ENCODE assay signal across 11 mouse cellular contexts in the genomic region with DNA sequence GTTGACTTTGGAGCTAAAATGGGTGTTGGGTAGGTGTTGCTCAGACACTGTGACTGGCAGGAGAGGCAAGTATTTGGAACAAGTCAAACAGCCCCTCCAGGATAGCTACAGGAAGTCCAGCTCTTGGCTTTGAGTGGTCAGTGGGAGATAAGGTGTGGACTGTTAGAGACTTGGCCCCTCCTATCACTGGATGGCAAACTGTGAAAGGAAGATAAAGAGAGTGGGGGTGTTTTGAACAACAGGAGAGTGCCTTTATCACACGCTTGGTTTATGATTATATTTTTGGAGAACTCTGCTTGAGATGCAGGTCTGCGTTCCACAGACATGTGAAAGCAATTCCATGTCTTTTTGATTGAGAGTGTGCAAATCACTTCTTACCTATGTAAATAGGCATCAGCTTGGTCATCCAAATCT.
A peak's percentile ranks its signal among the peaks of the same experiment; 100 is the strongest.
DNase-seq lines count a peak whose midpoint lies in the region; ATAC-seq lines count a peak whose summit lies in the region.
"Had no signal": no experiment of that assay in that cellular context is flagged by ENCODE, and none has a peak within 500 bp of the region (broad histone marks: within the 10 kb centered on the region; RNA-seq: fewer than 3 reads in every experiment).

No protein-coding gene starts in this region.

- no peak; the same call in 1 of the 2 replicates for ATAC-seq in heart, embryonic 15.5 days (replicated peaks; ENCODE audit: insufficient number of reproducible peaks, insufficient read depth, low FRiP score, low read depth)
- ATAC-seq in liver, embryonic 11.5 days (replicated peaks; ENCODE audit: low FRiP score), result peak; percentile 83
- ATAC-seq in megakaryocyte progenitor cell, adult 5-6 weeks (replicated peaks; ENCODE audit: poor library complexity), result peak; percentile 47

- no peak overlapping the region for H3K4me3 ChIP-seq in heart, embryonic 15.5 days
- H3K4me3 ChIP-seq in brown adipose tissue, adult 24 weeks (ENCODE audit: insufficient read depth, low read depth, low read length), result no peak overlapping the region
- H3K4me3 ChIP-seq in liver, embryonic 11.5 days (ENCODE audit: low read depth, low read length), result no peak overlapping the region
- H3K4me3 ChIP-seq: limb, embryonic 12.5 days had no signal

- no peak for DNase-seq in heart, postnatal 4 days
- DNase-seq in liver, embryonic 11.5 days (ENCODE audit: low spot score), result no peak
- no peak for DNase-seq in thymus, postnatal 25 days
- no peak for DNase-seq in kidney, adult 11 months
- DNase-seq in c-Kit-positive CD71-positive TER-119-positive erythroid progenitor cells, embryonic 14.5 days (ENCODE audit: low spot score), result no peak
- DNase-seq: right cerebral cortex, adult 18-20 months had no signal

- H3K9me3 ChIP-seq in heart, embryonic 15.5 days (replicated peaks), result no peaks in the 10 kb centered on the region
- H3K9me3 ChIP-seq in liver, embryonic 11.5 days (ENCODE audit: control insufficient read depth, low read length), result no peaks in the 10 kb centered on the region
- H3K9me3 ChIP-seq: limb, embryonic 12.5 days had no signal

- no peaks in the 10 kb centered on the region for H3K27me3 ChIP-seq in heart, embryonic 15.5 days
- H3K27me3 ChIP-seq in liver, embryonic 11.5 days (replicated peaks; ENCODE audit: control insufficient read depth, insufficient read depth, low read length), result no peaks in the 10 kb centered on the region
- H3K27me3 ChIP-seq: CH12.LX; limb, embryonic 12.5 days had no signal

- H3K4me1 ChIP-seq in heart, embryonic 15.5 days (replicated peaks), result peaks cover 76% of the 10 kb centered on the region
- H3K4me1 ChIP-seq in brown adipose tissue, adult 24 weeks (ENCODE audit: control insufficient read depth, insufficient read depth, insufficient read length, low read length), result peaks cover 62% of the 10 kb centered on the region
- peaks cover 91% of the 10 kb centered on the region for H3K4me1 ChIP-seq in liver, embryonic 11.5 days (replicated peaks; ENCODE audit: control insufficient read depth, insufficient read depth, low read length)

- H3K27ac ChIP-seq in heart, embryonic 15.5 days, result peak overlapping the region; percentile 74
- peak overlapping the region; percentile 86 for H3K27ac ChIP-seq in brown adipose tissue, adult 24 weeks (replicated peaks; ENCODE audit: low read depth, low read length)
- H3K27ac ChIP-seq in liver, embryonic 11.5 days (ENCODE audit: low read depth, low read length), result peak overlapping the region; percentile 93
- H3K27ac ChIP-seq: limb, embryonic 12.5 days had no signal

- H3K4me2 ChIP-seq in heart, embryonic 15.5 days, result peak overlapping the region; percentile 5
- H3K4me2 ChIP-seq in liver, embryonic 11.5 days, result peak overlapping the region; percentile 51
- H3K4me2 ChIP-seq: limb, embryonic 12.5 days had no signal

- no peak overlapping the region for H3K9ac ChIP-seq in heart, embryonic 15.5 days
- 0 out of 2 replicates have a peak overlapping the region, but pooled peaks have one; percentile 50 for H3K9ac ChIP-seq in liver, embryonic 11.5 days (ENCODE audit: low read depth, low read length)
- H3K9ac ChIP-seq: limb, embryonic 12.5 days had no signal

- no peaks in the 10 kb centered on the region for H3K36me3 ChIP-seq in heart, embryonic 15.5 days
- H3K36me3 ChIP-seq in liver, embryonic 11.5 days (ENCODE audit: control insufficient read depth, insufficient read depth, low read length), result no peaks in the 10 kb centered on the region
- H3K36me3 ChIP-seq: limb, embryonic 12.5 days had no signal

- WGBS in heart, embryonic 15.5 days, result 24% methylated on average over 2 of the region's 2 CpGs
- WGBS in liver, embryonic 11.5 days, result 22% methylated on average over 2 of the region's 2 CpGs
